Mouse (Mus musculus) kidney, adult 2 months (tissue): Measurements from ENCODE around the gene Nhp2. TPM values are rescaled to one million over a fixed set of nuclear protein-coding genes. Genes with fewer than 3 reads are reported as not detected.

ENCODE experiments used
- DNase-seq: peaks from one replicate; pipeline ENCODE4 v3.0.0; 2021
- H3K27ac ChIP-seq: fragments of 200-500 bp; 2 replicates; pipeline ENCODE4 v1.5.1; 2012; ENCODE audit warnings: low read depth, low read length, control low read depth, inconsistent platforms; ENCODE audit not compliant: insufficient read depth
- H3K27me3 ChIP-seq: fragments of 200-500 bp; replicated peaks from 2 replicates; pipeline ENCODE4 v1.6.1; 2012; ENCODE audit warnings: mild to moderate bottlenecking, moderate library complexity, low read length, inconsistent platforms; ENCODE audit not compliant: control insufficient read depth, insufficient read depth
- H3K36me3 ChIP-seq: fragments of 200-500 bp; 2 replicates; pipeline ENCODE4 v1.6.1; 2012; ENCODE audit warnings: mild to moderate bottlenecking, moderate library complexity, low read length, inconsistent platforms; ENCODE audit not compliant: control insufficient read depth, insufficient read depth
- H3K4me1 ChIP-seq: fragments of 200-500 bp; 2 replicates; pipeline ENCODE4 v1.6.1; 2011; ENCODE audit warnings: low read length; ENCODE audit not compliant: control insufficient read depth, insufficient read depth
- H3K4me3 ChIP-seq: fragments of 200-500 bp; 2 replicates; pipeline ENCODE4 v1.5.1; 2011; ENCODE audit warnings: mild to moderate bottlenecking, low read depth, low read length, control low read depth; ENCODE audit not compliant: insufficient read depth
- CTCF ChIP-seq: fragments of 200-500 bp; conservative IDR thresholded peaks from 2 replicates; pipeline ENCODE4 v1.5.1; 2011; ENCODE audit warnings: low read depth, mild to moderate bottlenecking, control low read depth, low read length, moderate library complexity, mixed read lengths; ENCODE audit not compliant: insufficient read depth, insufficient read length
- POLR2A ChIP-seq: fragments of 200-500 bp; IDR thresholded peaks from one replicate; pipeline ENCODE4 v1.6.1; 2011; ENCODE audit warnings: low read depth, low read length, control low read depth
- WGBS: fragments of 180-500 bp; shearing (Covaris S2); methylation state at CpG from one replicate; pipeline ENCODE4 v1.1.7; 2018; 5-methylcytosine and 5-hydroxymethylcytosine counted together
- polyA plus RNA-seq: library from polyadenylated mRNA; depleted of rRNA; stranded (reverse); fragments of >200 nt; gene quantifications from 2 replicates; pipeline ENCODE4 v1.2.3, GENCODE M21; 2012

Gene Nhp2
- polyA plus RNA-seq, 1 experiment = 49.8 TPM

DNA sequence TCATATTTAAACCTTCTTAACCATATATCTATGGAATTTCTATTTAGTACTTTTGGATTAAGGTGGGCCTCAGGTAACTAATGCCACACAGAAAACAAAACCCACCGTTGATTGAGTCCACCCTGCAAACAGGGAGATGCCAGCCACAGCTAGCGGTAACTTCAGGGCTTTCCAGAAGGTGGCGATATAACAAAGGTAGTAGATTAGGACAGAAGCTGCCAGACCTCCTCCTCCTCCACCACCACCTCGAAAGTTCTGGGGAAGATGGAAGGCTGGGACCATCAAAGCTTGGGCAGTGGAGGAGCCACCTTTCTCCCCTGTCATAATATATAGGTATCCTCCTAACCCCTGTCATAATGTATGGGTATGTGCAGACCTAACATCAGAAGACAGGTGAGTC lies 1.8 kb upstream of the Nhp2 start:
- H3K4me3 ChIP-seq = no peak overlapping the region
- H3K4me1 ChIP-seq = peaks cover 11% of the 10 kb centered on the region; the same call in 1 of the 2 replicates
- WGBS = 2% methylated on average over 4 of the region's 4 CpGs
- peak; percentile 85 for DNase-seq
- H3K27me3 ChIP-seq = no peaks in the 10 kb centered on the region
- no peaks in the 10 kb centered on the region for H3K36me3 ChIP-seq
- TF ChIP-seq CTCF = peak; percentile 90
- TF ChIP-seq POLR2A = no peak
- no peak overlapping the region for H3K27ac ChIP-seq

- H3K27ac ChIP-seq = peak overlapping the region; percentile 28; the same call in 1 of the 2 replicates
- H3K4me1 ChIP-seq = peaks cover 11% of the 10 kb centered on the region; the same call in 1 of the 2 replicates
- no peak for TF ChIP-seq POLR2A
- no peak for TF ChIP-seq CTCF
- no peaks in the 10 kb centered on the region; the same call in 1 of the 2 replicates for H3K36me3 ChIP-seq
- no peaks in the 10 kb centered on the region for H3K27me3 ChIP-seq
- peak overlapping the region; percentile 17; the same call in 1 of the 2 replicates for H3K4me3 ChIP-seq
- 50% methylated on average over 8 of the region's 8 CpGs for WGBS
- DNase-seq = no peak
Measured at GRCm38 (mm10) chr11:51618894-51619408, 584 bp upstream of the Nhp2 start.

- peaks cover 4% of the 10 kb centered on the region; the same call in 1 of the 2 replicates for H3K4me1 ChIP-seq
- H3K4me3 ChIP-seq = peak overlapping the region; percentile 86
- TF ChIP-seq POLR2A = no peak
- no peak for TF ChIP-seq CTCF
- no peaks in the 10 kb centered on the region; the same call in 1 of the 2 replicates for H3K36me3 ChIP-seq
- H3K27me3 ChIP-seq = no peaks in the 10 kb centered on the region
- H3K27ac ChIP-seq = no peak overlapping the region
- DNase-seq = no peak
- WGBS = under 1% methylated on average over 11 of the region's 11 CpGs
Measured at GRCm38 (mm10) chr11:51620084-51620483, 549 bp downstream of the Nhp2 start.

DNA sequence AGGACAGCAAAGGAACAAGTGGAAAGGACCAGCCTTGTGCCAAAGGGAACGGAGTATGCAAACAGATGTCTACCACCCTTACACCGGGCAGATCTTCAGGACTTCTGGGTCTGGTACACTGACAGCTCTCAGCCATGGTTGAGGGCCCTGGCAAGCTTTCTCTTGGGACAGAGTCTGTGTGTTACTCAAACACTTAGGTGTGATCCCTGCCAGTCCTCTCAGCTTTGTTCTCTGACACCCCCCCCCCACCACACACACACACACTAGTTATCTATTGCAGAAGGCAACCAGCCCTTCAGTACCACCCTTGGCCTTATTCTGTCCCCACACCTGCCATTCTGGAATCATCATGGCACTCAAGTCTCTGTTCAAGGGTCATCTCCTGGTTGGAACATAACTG lies 2.2 kb downstream of the Nhp2 start:
- Histone ChIP-seq H3K4me3 (no peak overlapping the region), H3K27me3 (no peaks in the 10 kb centered on the region), H3K36me3 (peaks cover 3% of the 10 kb centered on the region; the same call in 1 of the 2 replicates), H3K4me1 (no peaks in the 10 kb centered on the region; the same call in 1 of the 2 replicates), H3K27ac (peak overlapping the region; percentile 73)
- TF ChIP-seq CTCF (no peak), POLR2A (no peak)
- DNase-seq = peak; percentile 64
- WGBS = 78% methylated on average over 2 of the region's 2 CpGs

DNA sequence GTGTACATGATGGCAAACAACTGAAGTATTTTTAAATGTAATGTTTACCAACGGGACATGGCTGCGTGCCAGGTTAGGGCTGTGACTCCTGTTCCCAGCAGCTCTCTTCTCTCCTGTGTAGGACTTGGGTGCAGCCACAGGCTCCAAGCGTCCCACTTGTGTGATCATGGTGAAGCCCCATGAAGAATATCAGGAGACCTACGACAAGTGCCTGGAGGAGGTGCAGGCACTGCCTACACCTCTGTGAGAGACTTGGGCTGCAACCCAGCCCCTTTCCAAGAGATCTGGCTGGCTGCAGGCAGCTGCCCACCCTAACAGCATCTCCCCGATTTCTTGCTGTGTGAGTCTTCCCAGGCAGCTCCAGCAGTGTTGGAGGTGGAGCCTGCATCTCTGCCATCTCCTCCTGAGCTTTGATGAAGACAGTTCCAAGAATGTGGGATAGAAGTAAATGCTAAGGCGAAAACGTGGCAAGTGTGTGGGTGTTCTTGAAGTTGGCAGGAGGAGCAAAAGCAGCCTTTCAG lies 3.5 kb downstream of the Nhp2 start:
- H3K4me1 ChIP-seq = no peaks in the 10 kb centered on the region; the same call in 1 of the 2 replicates
- 76% methylated on average over 7 of the region's 7 CpGs for WGBS
- no peak overlapping the region for H3K4me3 ChIP-seq
- DNase-seq = peak; percentile 33
- no peak overlapping the region for H3K27ac ChIP-seq
- H3K36me3 ChIP-seq = peaks cover 3% of the 10 kb centered on the region; the same call in 1 of the 2 replicates
- H3K27me3 ChIP-seq = no peaks in the 10 kb centered on the region
- TF ChIP-seq POLR2A (no peak), CTCF (no peak)

- H3K27me3 ChIP-seq = no peaks in the 10 kb centered on the region
- no peaks in the 10 kb centered on the region; the same call in 1 of the 2 replicates for H3K4me1 ChIP-seq
- H3K36me3 ChIP-seq = peaks cover 6% of the 10 kb centered on the region; the same call in 1 of the 2 replicates
- DNase-seq = no peak
- 82% methylated on average over 5 of the region's 5 CpGs for WGBS
- H3K27ac ChIP-seq = no peak overlapping the region
- no peak overlapping the region for H3K4me3 ChIP-seq
- TF ChIP-seq CTCF = no peak
- no peak for TF ChIP-seq POLR2A
Measured at GRCm38 (mm10) chr11:51625187-51625820, 5.8 kb downstream of the Nhp2 start.

DNA sequence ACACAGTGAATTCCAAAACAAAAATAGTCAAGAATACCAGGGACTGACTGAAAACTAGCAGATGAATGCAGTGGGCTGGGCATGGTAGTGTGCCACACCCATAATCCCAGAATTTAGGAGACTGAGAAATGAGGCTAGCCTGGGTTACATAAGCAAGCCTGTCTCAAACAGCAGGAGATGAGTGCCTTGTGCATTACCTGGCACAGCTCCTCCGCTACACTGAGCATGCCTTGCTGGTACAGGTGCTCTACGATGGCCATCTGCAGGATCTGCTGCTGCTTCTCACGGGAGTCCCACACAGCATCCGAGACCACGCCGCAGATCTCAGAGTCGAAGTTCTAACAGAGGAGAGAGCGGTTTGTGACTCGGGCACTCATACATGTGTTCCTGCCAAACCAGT lies 7.9 kb downstream of the Nhp2 start:
- peaks cover 16% of the 10 kb centered on the region for H3K4me1 ChIP-seq
- no peaks in the 10 kb centered on the region for H3K27me3 ChIP-seq
- H3K27ac ChIP-seq = no peak overlapping the region
- no peak for DNase-seq
- H3K36me3 ChIP-seq = peaks cover 6% of the 10 kb centered on the region; the same call in 1 of the 2 replicates
- WGBS = 94% methylated on average over 9 of the region's 9 CpGs
- no peak for TF ChIP-seq CTCF
- no peak for TF ChIP-seq POLR2A
- no peak overlapping the region for H3K4me3 ChIP-seq

DNA sequence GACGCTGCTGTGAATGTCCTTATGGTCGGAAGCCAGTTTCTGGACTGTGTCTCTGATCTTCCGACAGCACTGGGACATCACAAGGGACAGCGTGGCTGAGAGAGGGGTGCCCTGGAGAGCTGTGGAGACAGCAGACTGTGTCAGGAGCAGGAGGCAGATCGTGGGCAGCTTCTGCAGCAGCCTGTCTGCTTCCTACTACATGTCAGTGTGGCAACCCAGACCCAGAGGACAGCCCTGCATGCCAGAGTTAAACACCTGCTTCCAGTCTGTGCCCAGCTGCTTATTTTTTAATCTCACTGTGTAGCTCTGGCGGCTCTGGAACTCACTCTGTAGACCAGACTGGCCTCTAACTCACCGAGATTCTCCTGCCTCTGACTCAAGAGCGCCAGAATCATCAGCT lies 8.4 kb downstream of the Nhp2 start:
- H3K4me1 ChIP-seq = peaks cover 21% of the 10 kb centered on the region
- no peak for DNase-seq
- no peak overlapping the region for H3K27ac ChIP-seq
- 85% methylated on average over 8 of the region's 8 CpGs for WGBS
- H3K4me3 ChIP-seq = no peak overlapping the region
- TF ChIP-seq CTCF (no peak), POLR2A (no peak)
- peaks cover 6% of the 10 kb centered on the region; the same call in 1 of the 2 replicates for H3K36me3 ChIP-seq
- no peaks in the 10 kb centered on the region for H3K27me3 ChIP-seq
